Mouse (Mus musculus) urinary bladder, postnatal 25 days (tissue): Measurements from ENCODE around the gene D630045J12Rik.

Experiments
- DNase-seq: peaks from one replicate; pipeline ENCODE4 v3.0.0; 2022; ENCODE audit warnings: low spot score

D630045J12Rik gene

DNA sequence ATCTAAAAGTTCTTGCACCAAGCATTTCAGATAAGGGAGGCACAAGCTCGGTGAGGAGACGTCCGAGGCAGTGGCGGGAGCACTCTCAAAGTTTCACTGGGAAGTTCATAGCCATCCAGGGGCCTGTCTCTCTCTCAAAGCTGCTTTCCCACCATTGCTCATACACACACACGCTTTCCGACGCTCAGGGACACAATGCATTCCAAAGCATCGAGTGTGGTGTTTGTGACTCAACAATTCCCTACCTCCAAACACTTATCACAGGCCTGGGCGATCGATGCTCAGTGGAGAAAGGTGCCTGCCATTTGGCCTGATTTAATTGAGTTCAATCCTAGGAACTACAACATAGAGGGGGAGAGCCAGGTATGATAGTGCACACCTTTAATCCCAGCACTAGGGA lies 159.1 kb downstream of the D630045J12Rik start:
- no peak for DNase-seq

DNA sequence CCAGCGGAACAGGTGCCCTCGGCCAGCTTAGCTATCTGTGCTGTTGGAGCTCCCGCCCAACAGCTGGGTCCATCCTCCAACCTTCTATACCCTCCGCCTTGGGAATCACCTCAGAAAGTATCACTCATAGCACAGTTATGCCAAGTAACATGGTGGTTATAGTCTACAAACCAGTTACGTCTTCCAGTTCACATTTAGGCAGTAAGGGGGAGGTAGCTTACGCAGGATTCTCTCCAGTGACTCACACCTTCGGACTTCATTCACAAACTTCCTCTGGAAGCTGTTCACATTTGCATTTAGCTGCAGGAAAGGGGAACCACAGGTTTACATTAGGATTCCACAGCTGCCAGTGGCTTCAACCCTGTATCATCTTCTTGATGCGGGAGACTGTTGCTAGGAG lies 161.3 kb downstream of the D630045J12Rik start:
- no peak for DNase-seq

DNA sequence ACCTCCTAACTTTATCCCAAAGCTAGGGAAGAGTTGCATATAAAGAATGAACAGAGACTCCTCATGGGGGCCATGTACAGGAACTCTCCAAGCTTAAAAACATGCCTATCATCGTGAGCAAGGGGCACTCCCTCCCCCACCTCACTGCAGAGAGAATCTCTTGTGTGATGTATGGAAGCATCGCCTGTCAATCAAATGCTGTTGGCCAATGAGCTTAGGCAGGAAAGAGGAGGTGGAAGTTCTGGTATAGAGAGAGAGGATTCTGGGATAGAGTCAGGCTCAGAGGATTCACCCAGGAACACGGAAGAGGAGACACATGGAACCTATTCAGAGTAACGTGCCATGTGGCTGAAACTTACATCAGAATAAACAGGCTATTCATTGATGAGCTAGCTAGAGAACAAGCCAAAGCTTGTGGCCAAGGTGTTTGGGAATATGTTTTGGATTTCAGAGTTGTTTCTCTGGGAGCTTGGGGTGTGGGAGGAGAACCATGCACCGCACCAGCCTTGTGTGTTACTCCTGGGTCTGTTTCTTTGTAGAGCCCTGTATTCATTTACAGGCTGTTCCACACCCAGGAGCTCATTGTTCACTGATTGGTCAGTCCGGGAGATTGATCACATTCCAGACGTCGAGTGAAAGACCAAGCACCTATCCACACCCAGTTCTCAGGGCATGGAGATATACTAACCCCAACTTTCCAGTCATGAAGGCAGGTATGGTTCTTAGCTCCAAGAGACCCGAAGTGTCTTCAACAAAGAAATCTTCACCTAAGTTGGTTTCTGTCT lies 166.4 kb downstream of the D630045J12Rik start:
- DNase-seq: no peak

DNA sequence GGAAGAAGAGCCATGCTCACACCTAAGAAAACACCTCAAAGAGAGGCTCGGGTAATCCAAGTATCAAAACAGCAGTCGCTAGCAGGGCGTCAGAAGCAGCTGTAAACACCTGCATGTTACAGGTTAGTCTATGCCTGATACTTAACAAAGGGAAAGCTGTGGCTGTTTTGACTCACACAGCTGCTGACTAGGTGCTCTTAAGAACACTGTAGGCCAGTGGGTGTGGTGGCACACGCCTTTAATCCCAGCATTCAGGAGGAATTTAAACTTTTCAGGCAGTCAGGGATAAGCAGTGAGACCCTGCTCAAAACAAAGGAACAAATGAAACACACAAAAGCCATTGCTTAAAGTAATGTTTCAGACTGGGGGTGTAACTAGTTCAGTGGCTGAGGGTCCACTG lies 170.6 kb downstream of the D630045J12Rik start:
- DNase-seq: no peak

DNA sequence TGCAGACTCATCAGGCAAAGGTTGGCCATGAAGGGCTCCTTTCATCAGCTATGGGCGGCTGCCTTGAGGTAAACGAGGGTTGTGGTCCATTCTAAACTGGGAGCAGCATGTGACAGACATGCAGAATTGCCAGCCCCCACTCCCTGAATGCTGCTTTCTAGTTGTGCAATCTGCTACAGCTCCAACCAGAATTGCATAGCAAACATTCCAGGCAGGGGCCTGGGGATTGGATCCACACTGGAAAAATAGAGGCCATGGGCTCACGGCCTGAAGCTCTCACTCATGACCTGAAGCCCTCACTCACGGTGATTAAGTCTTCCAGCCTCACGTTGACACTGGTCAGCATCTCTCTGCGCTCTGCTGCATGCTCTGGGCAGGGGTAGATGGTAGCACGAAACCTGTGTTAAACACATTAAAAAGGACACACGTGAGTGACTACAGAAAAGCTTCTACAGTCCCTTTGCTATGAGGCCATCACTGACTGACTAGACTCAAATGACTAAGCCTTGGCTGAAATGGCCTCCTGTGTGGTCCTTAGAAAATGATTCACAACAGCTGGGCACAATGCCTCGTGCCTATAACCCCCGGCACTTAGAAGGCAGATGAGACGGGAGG lies 172.0 kb downstream of the D630045J12Rik start:
- peak; percentile 12 for DNase-seq

DNA sequence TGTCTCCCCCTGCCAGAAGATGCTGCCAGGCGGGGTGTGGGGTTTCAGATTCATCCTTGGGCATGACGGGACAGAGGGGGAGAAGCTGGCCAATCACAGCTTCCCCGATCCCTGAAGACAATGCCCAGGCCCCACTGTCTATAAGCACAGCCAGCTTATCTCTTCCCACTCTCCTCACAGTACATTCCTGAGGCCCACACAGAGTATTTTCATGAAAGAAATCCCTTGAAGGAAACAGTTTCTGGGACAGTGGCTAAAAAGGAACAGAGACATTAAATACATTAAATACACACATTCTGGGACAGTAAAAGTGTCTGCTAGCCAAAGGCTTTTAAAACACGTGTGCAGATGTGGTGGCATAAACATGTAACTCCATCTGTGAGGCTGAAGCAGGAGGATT lies 173.4 kb downstream of the D630045J12Rik start:
- no peak for DNase-seq

DNA sequence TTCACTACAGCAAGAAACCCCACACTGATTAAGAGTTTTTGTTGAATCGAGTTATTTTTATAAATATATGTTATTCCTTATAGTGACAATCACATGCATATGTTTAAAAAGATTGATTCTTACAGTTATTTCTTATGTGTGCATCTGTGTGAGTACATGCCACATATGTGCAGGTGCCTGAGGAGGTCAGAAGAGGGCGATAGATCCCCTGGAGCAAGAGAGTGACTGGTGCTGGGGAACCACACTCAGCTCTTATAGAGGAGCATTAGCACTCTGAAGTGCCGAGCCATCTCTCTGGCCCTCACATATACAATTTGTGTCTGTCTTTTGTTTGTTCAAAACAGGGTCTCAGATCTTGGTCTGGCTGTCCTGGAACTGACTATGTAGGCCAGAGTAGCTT lies 180.2 kb downstream of the D630045J12Rik start:
- no peak for DNase-seq
